Mouse (Mus musculus): ENCODE measurements at regions not wholly inside any gene's neighbourhood (a gene's known extent, or its start where the extent isn't known, plus 50 kb on each side); places are given as distances from the start of the nearest gene placed in this dataset.

- no peak for TF ChIP-seq POLR2A (IDR thresholded peaks at IDR 0.05; ENCODE audit: borderline replicate concordance, extremely low read depth, insufficient read depth, insufficient read length, poor library complexity, severe bottlenecking)
- TF ChIP-seq CTCF (IDR thresholded peaks at IDR 0.05; ENCODE audit: borderline replicate concordance, extremely low read depth, insufficient read depth, insufficient read length) = no peak
Observed at GRCm38 (mm10) chr1:120754337-120754736, 152.1 kb downstream of the En1 start.
